Mouse (Mus musculus) liver, adult 2 months (tissue): ENCODE results near the gene Trub2. TPM values are rescaled to one million over a fixed set of nuclear protein-coding genes. Genes with fewer than 3 reads are reported as not detected.
A peak's percentile ranks its signal among the peaks of the same experiment; 100 is the strongest.

ENCODE experiments used
- DNase-seq: peaks from one replicate; pipeline ENCODE4 v3.0.0-alpha.2; 2011; ENCODE audit warnings: low read depth, low spot score; ENCODE audit errors: extremely low read depth
- H3K27ac ChIP-seq: fragments of 200-500 bp; replicated peaks from 2 replicates; pipeline ENCODE4 v1.5.1; 2012; ENCODE audit warnings: low read depth, mild to moderate bottlenecking, control low read depth, inconsistent platforms, low read length; ENCODE audit not compliant: insufficient read depth
- H3K27me3 ChIP-seq: fragments of 200-500 bp; 2 replicates; pipeline ENCODE4 v1.6.1; 2012; ENCODE audit warnings: mild to moderate bottlenecking, moderate library complexity, low read length, inconsistent platforms; ENCODE audit not compliant: control insufficient read depth, insufficient read depth
- H3K36me3 ChIP-seq: fragments of 200-500 bp; 2 replicates; pipeline ENCODE4 v1.6.1; 2012; ENCODE audit warnings: low read length, inconsistent platforms; ENCODE audit not compliant: control insufficient read depth, insufficient read depth
- H3K4me1 ChIP-seq: fragments of 200-500 bp; 2 replicates; pipeline ENCODE4 v1.6.1; 2011; ENCODE audit warnings: low read length; ENCODE audit not compliant: control insufficient read depth, insufficient read depth
- H3K4me3 ChIP-seq: fragments of 200-500 bp; 2 replicates; pipeline ENCODE4 v1.5.1; 2011; ENCODE audit warnings: low read depth, mild to moderate bottlenecking, control low read depth, low read length, moderate library complexity; ENCODE audit not compliant: insufficient read depth
- H3K79me2 ChIP-seq: fragments of 200-500 bp; 2 replicates; pipeline ENCODE4 v1.6.1; 2012; ENCODE audit warnings: inconsistent platforms, mild to moderate bottlenecking, low read length, moderate library complexity; ENCODE audit not compliant: control insufficient read depth, insufficient read depth
- H3K9ac ChIP-seq: fragments of 200-500 bp; 2 replicates; pipeline ENCODE4 v1.6.1; 2012; ENCODE audit warnings: low read depth, mild to moderate bottlenecking, control low read depth, inconsistent platforms, low read length
- CTCF ChIP-seq: fragments of 200-500 bp; IDR thresholded peaks from 2 replicates; pipeline ENCODE4 v1.5.1; 2011; ENCODE audit warnings: low read depth, low read length, control low read depth
- POLR2A ChIP-seq: fragments of 200-500 bp; IDR thresholded peaks from 2 replicates; pipeline ENCODE4 v1.6.1; 2011; ENCODE audit warnings: low read length, control low read depth; ENCODE audit not compliant: insufficient read depth; ENCODE audit errors: extremely low read depth
- WGBS: fragments of 180-500 bp; shearing (Covaris S2); methylation state at CpG from one replicate; pipeline ENCODE4 v1.1.7; 2018; 5-methylcytosine and 5-hydroxymethylcytosine counted together
- polyA plus RNA-seq: library from polyadenylated mRNA; depleted of rRNA; stranded (reverse); fragments of >200 nt; gene quantifications from 2 replicates; pipeline ENCODE4 v1.2.3, GENCODE M21; 2012
- total RNA-seq: library from RNA; depleted of rRNA; stranded (reverse); fragments of >200 nt; gene quantifications from 2 replicates; pipeline ENCODE4 v1.2.3, GENCODE M21; 2014

Trub2 gene
- total and polyA plus RNA-seq, 2 experiments, result 10.2 to 19.7 TPM

DNA sequence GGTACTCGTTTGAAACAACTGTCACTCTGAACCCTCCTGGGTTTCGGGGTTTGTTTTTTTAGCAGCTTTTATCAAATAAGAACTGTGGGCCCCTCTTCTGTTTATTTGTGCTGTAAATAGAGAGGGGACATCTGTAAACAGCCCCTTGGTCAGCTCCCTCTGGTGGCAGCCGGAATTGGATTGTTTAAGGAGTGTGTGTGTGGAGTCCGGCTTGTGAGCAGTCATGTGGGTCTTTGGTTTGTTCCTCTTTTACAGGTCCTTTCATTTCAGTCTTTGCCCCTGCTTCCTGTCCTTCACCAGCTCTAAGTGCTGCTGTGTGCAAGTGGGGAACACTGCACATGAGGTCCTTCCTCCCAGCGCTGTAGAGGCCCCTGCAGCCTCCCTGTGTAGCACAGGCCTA lies 48.9 kb downstream of the Trub2 start:
- TF ChIP-seq CTCF, result no peak
- TF ChIP-seq POLR2A, result no peak
- no peaks in the 10 kb centered on the region for H3K36me3 ChIP-seq
- H3K27me3 ChIP-seq, result no peaks in the 10 kb centered on the region
- no peak overlapping the region for H3K4me3 ChIP-seq
- H3K79me2 ChIP-seq, result no peaks in the 10 kb centered on the region
- WGBS, result 81% methylated on average over 5 of the region's 5 CpGs
- H3K9ac ChIP-seq, result no peak overlapping the region
- H3K27ac ChIP-seq, result no peak overlapping the region
- peak; percentile 35 for DNase-seq
- H3K4me1 ChIP-seq, result peaks cover 27% of the 10 kb centered on the region

DNA sequence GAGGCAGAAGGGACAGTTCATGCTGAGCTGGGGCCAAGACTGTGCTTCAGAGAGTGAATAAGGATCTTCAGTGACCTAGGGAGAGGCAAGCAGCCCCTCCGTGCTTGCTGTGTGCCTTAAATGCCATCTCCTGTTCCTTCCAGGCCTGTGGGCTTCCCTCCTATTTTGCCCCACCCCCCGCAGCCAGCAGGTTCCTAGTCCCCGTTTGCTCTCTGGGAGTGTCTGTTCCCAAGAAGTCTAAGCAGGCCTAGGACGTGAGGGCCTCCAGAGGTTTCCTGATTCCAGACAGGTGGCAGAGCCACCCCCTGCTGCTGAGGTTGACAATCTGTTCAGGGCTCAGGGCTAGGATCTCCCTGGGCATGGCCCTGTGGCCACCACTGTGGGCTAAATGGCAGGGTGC lies 49.5 kb downstream of the Trub2 start:
- Histone ChIP-seq H3K79me2 (no peaks in the 10 kb centered on the region), H3K27ac (no peak overlapping the region), H3K9ac (no peak overlapping the region), H3K36me3 (no peaks in the 10 kb centered on the region), H3K4me3 (no peak overlapping the region), H3K27me3 (no peaks in the 10 kb centered on the region), H3K4me1 (peaks cover 27% of the 10 kb centered on the region)
- WGBS, result 92% methylated on average over 4 of the region's 4 CpGs
- DNase-seq, result no peak
- no peak for TF ChIP-seq POLR2A
- TF ChIP-seq CTCF, result no peak

DNA sequence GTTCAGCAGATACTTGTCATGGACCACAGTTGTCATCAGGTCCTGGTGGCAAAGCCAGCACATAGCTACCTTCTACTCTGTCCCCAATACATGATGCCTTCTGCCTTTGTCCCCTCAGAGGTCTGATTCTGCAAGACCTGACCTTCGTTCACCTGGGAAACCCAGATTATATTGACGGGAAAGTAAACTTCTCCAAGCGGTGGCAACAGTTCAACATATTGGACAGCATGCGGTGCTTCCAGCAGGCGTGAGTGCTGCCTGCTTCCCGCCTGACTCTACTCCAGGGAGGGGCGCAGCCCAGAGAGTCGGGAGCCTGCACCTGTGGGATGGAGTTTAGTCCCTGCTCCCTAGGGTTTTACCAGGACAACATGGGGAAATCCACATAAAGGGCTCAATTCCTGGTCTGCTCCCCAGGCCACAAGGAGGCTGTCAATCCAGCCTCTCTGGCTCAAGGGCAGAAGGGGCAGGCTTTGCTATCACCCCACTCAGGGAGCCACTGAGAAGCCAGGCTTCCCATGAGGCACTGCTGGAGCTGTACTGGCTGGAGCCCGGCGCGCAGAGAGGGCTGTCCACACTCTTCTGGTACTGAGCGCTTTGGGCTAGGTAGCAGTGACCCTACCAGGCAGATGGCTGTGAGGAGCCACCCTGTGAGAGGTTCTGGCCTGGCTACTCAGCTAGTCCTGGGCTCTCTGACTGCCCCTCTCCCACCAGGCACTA lies 50.9 kb downstream of the Trub2 start:
- H3K27ac ChIP-seq, result peak overlapping the region; percentile 80
- 22% methylated on average over 12 of the region's 12 CpGs for WGBS
- no peak overlapping the region for H3K9ac ChIP-seq
- DNase-seq, result peak; percentile 93
- H3K36me3 ChIP-seq, result no peaks in the 10 kb centered on the region
- peaks cover 27% of the 10 kb centered on the region for H3K4me1 ChIP-seq
- H3K4me3 ChIP-seq, result no peak overlapping the region
- peak; percentile 18; the same call in 1 of the 2 replicates for TF ChIP-seq POLR2A
- TF ChIP-seq CTCF, result 0 out of 2 replicates have a peak, but pooled peaks have one; percentile 0
- H3K79me2 ChIP-seq, result no peaks in the 10 kb centered on the region
- H3K27me3 ChIP-seq, result no peaks in the 10 kb centered on the region

DNA sequence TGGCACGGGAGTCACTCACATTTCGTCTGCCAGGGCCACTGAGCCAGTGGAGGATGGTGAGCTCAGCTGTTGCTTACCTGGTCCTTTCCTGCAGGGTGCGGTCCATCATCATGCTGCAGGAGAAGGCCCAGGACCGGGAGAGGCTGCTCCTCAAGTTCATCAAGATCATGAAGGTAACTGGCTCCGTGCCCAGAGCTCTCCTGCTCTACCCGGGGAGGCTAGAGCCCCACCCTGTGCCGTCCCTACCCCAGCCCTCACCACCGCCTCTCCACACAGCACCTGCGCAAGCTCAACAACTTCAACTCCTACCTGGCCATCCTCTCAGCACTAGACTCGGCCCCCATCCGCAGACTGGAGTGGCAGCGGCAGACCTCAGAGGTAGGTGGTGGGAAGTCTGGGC lies 52.6 kb downstream of the Trub2 start:
- H3K36me3 ChIP-seq, result no peaks in the 10 kb centered on the region
- TF ChIP-seq CTCF (no peak), POLR2A (no peak)

DNA sequence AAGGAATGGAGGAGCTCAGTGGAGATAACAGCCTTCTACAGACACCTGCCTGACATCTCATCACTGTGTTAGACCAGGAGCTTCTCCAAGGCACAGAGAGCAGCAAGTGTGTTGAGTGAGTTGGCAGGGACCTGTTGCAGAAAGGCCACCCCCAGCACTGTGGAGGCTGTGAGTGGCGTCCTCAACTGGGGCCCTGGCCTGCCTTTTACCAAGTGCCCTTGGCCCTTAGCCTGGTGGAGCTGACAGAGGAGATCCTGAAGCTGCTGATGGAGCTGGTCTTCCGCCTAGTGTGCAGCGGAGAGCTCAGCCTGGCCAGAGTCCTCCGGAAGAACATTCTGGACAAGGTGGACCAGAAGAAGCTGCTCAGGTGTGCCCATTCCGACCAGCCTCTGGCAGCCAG lies 55.0 kb downstream of the Trub2 start:
- H3K9ac ChIP-seq, result no peak overlapping the region
- no peak for TF ChIP-seq CTCF
- TF ChIP-seq POLR2A, result no peak
- 94% methylated on average over 5 of the region's 5 CpGs for WGBS
- no peaks in the 10 kb centered on the region for H3K79me2 ChIP-seq
- H3K27me3 ChIP-seq, result no peaks in the 10 kb centered on the region
- H3K27ac ChIP-seq, result no peak overlapping the region
- H3K4me1 ChIP-seq, result peaks cover 27% of the 10 kb centered on the region
- DNase-seq, result no peak
- H3K36me3 ChIP-seq, result no peaks in the 10 kb centered on the region
- no peak overlapping the region for H3K4me3 ChIP-seq

More for the DNA sequence above, 52.6 kb downstream of the Trub2 start:
- WGBS, result 88% methylated on average over 12 of the region's 12 CpGs
- Histone ChIP-seq H3K27me3 (no peaks in the 10 kb centered on the region), H3K79me2 (no peaks in the 10 kb centered on the region), H3K9ac (no peak overlapping the region), H3K27ac (no peak overlapping the region), H3K4me3 (no peak overlapping the region), H3K4me1 (peaks cover 29% of the 10 kb centered on the region)
- DNase-seq, result no peak

DNA sequence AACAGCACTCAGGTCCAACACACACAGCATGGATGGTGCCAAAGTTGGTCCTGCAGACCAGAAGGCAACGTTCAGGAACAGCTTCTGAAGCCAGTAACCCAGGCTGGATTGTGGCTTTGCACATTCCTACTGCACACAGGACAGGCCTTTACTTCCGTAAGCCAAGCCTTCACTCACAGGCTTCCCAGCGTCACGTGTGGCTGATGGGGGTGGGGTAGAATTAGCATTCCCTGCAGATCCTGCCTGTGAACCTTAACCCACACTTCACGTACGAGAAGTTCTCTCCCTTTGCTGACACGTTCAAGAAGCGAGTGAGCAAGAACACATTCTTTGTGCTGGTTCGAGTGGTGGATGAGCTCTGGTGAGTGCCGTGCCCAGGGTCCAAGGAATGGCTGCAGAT lies 55.7 kb downstream of the Trub2 start:
- Histone ChIP-seq H3K27ac (no peak overlapping the region), H3K4me3 (no peak overlapping the region)

More for the DNA sequence above, 55.7 kb downstream of the Trub2 start:
- Histone ChIP-seq H3K9ac (no peak overlapping the region), H3K79me2 (no peaks in the 10 kb centered on the region), H3K36me3 (no peaks in the 10 kb centered on the region; the same call in 1 of the 2 replicates), H3K4me1 (peaks cover 20% of the 10 kb centered on the region), H3K27me3 (no peaks in the 10 kb centered on the region)
- no peak for TF ChIP-seq POLR2A
- no peak for TF ChIP-seq CTCF
- WGBS, result 89% methylated on average over 10 of the region's 10 CpGs
- peak; percentile 22 for DNase-seq
